Mouse (Mus musculus) G1E (cell line): ENCODE measurements around the gene Defb19. TPM values are rescaled to one million over a fixed set of nuclear protein-coding genes. Genes with fewer than 3 reads are reported as not detected.

ENCODE experiments used
- ATAC-seq: 2 replicates; pipeline ENCODE4 v1.8.0; 2016; ENCODE audit warnings: mild to moderate bottlenecking; ENCODE audit not compliant: insufficient number of reproducible peaks, poor library complexity, low FRiP score, severe bottlenecking; ENCODE audit errors: extremely low read depth
- DNase-seq: peaks from one replicate; pipeline ENCODE4 v3.0.0; 2012; ENCODE audit warnings: low spot score
- H3K27me3 ChIP-seq: 2 replicates; pipeline ENCODE4 v1.6.1; 2012; ENCODE audit warnings: mild to moderate bottlenecking, low read length, inconsistent platforms; ENCODE audit not compliant: insufficient read depth
- H3K36me3 ChIP-seq: replicated peaks from 2 replicates; pipeline ENCODE3; 2012; ENCODE audit warnings: mild to moderate bottlenecking, inconsistent platforms
- H3K4me1 ChIP-seq: 2 replicates; pipeline ENCODE4 v1.6.1; 2012; ENCODE audit warnings: low read depth, low read length, inconsistent platforms, mixed read lengths; ENCODE audit not compliant: insufficient read depth
- H3K4me3 ChIP-seq: 2 replicates; pipeline ENCODE4 v1.5.1; 2012; ENCODE audit warnings: low read depth, mild to moderate bottlenecking, inconsistent platforms, low read length, moderate library complexity, mixed read lengths
- H3K9me3 ChIP-seq: replicated peaks from 2 replicates; pipeline ENCODE4 v1.6.1; 2012; ENCODE audit warnings: inconsistent platforms
- CTCF ChIP-seq: IDR thresholded peaks from 2 replicates; pipeline ENCODE4 v1.5.1; 2012; ENCODE audit warnings: low read depth, low read length, inconsistent platforms, mixed read lengths
- GATA1 ChIP-seq: IDR thresholded peaks from 2 replicates; pipeline ENCODE4 v1.6.1; 2012; ENCODE audit warnings: borderline replicate concordance, low read length, inconsistent platforms, mixed read lengths
- GATA2 ChIP-seq: IDR thresholded peaks from 2 replicates; pipeline ENCODE4 v1.6.1; 2012; ENCODE audit warnings: low read depth, low read length, inconsistent platforms, borderline replicate concordance
- POLR2AphosphoS5 ChIP-seq: IDR thresholded peaks from 2 replicates; pipeline ENCODE4 v1.6.1; 2012; ENCODE audit warnings: low read depth, low read length, inconsistent platforms; ENCODE audit not compliant: insufficient replicate concordance
- TAL1 ChIP-seq: conservative IDR thresholded peaks from 2 replicates; pipeline ENCODE4 v1.6.1; 2012; ENCODE audit warnings: low read depth, low read length, inconsistent platforms, mixed read lengths
- polyA plus RNA-seq: library from polyadenylated mRNA; stranded (reverse); fragments of >175 nt; gene quantifications from 2 replicates; pipeline ENCODE4 v1.2.3, GENCODE M21; 2012
- total RNA-seq, 2 experiments: library from RNA; stranded (forward) in 1 of 2; stranded (reverse) in 1 of 2; fragments of 200-1000 nt in 1 of 2; fragments of >200 nt in 1 of 2; fragmentation: Nextera tagmentation in 1 of 2; gene quantifications; 2 replicates each; pipeline ENCODE4 v1.2.3; 2014 to 2017

The Defb19 gene
- total and polyA plus RNA-seq, 3 experiments: not detected

GRCm38 (mm10) chr2:152615563-152615962 is 35.5 kb upstream of the Defb19 start:
- peak; percentile 74 for DNase-seq
- ATAC-seq: no peak; the same call in 1 of the 2 replicates
- peak; percentile 70 for TF ChIP-seq CTCF
- TF ChIP-seq GATA1: no peak
- peaks cover 12% of the 10 kb centered on the region for H3K27me3 ChIP-seq
- H3K9me3 ChIP-seq: no peaks in the 10 kb centered on the region
- no peak overlapping the region for H3K4me3 ChIP-seq
- no peaks in the 10 kb centered on the region; the same call in 1 of the 2 replicates for H3K4me1 ChIP-seq
- no peaks in the 10 kb centered on the region for H3K36me3 ChIP-seq

DNA sequence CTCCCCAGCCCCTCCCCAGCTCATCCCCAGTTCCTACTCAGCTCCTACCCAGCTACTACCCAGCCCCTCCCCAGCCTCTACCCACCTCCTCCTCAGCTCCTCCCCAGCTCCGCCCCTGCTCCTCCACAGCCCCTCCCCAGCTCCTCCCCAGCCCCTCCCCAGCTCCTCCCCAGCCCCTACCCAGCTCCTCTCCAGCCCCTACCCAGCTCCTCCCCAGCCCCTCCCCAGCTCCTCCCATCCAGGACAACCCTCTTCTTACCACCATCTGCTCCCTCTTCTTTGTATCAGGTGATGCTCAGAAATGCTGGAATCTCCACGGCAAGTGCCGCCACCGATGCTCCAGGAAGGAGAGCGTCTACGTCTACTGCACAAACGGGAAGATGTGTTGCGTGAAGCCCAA is 32.1 kb upstream of the Defb19 start:
- no peak for ATAC-seq
- H3K4me3 ChIP-seq: no peak overlapping the region
- no peak for TF ChIP-seq GATA2
- TF ChIP-seq POLR2AphosphoS5: no peak
- TF ChIP-seq TAL1: no peak
- TF ChIP-seq CTCF: no peak
- TF ChIP-seq GATA1: no peak

DNA sequence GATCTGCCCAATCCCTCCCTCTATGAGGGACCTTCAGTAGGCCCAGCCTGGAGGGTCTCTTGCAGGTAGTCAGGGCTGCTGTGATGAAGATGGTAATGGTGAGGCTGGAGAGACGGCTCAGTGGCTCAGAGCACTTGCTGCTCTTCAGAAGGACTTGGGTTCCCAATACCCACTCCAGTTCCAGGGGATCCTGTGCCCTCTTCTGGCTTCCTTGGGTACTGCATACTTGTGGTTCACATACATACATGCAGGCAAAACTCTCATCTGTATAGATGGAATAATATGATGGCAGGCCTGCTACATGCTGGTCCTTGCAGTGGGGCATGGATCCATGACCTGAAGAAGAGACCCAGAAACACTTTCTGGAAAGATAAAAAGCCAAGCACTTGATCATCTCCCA is 28.6 kb upstream of the Defb19 start:
- Histone ChIP-seq H3K36me3 (no peaks in the 10 kb centered on the region), H3K4me3 (no peak overlapping the region), H3K4me1 (no peaks in the 10 kb centered on the region), H3K27me3 (peaks cover 4% of the 10 kb centered on the region; the same call in 1 of the 2 replicates), H3K9me3 (no peaks in the 10 kb centered on the region)
- no peak for ATAC-seq
- no peak for TF ChIP-seq TAL1
- TF ChIP-seq POLR2AphosphoS5: no peak
- no peak for TF ChIP-seq CTCF
- no peak for TF ChIP-seq GATA1
- TF ChIP-seq GATA2: no peak
- DNase-seq: no peak

More for the DNA sequence above, 32.1 kb upstream of the Defb19 start:
- Histone ChIP-seq H3K9me3 (no peaks in the 10 kb centered on the region), H3K27me3 (peaks cover 4% of the 10 kb centered on the region; the same call in 1 of the 2 replicates), H3K36me3 (no peaks in the 10 kb centered on the region), H3K4me1 (no peaks in the 10 kb centered on the region; the same call in 1 of the 2 replicates)
- no peak for DNase-seq

DNA sequence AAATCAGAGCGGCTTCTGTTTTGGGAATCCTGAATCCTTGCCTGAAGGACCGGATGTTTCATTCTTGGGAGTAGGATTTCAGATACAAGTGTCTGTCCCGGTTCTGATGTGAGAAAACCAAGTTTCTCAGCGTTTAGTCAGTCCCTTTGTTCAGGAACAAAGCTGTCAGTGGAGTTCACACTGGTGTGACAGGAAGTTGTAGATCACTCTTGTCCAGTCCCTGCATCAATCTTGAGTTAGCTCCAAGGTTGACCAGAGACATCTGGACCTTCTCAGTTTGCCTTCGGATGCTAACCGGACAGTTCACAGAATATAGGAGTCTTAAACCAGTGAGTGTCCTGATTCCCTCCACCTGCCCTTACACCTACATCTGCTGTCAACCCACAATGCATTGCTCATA is 27.6 kb upstream of the Defb19 start:
- ATAC-seq (no peak), DNase-seq (no peak)
- TF ChIP-seq GATA1: no peak
- TF ChIP-seq POLR2AphosphoS5: no peak
- TF ChIP-seq CTCF: no peak
- Histone ChIP-seq H3K4me3 (no peak overlapping the region), H3K4me1 (no peaks in the 10 kb centered on the region), H3K9me3 (no peaks in the 10 kb centered on the region), H3K27me3 (peaks cover 4% of the 10 kb centered on the region; the same call in 1 of the 2 replicates), H3K36me3 (no peaks in the 10 kb centered on the region)

DNA sequence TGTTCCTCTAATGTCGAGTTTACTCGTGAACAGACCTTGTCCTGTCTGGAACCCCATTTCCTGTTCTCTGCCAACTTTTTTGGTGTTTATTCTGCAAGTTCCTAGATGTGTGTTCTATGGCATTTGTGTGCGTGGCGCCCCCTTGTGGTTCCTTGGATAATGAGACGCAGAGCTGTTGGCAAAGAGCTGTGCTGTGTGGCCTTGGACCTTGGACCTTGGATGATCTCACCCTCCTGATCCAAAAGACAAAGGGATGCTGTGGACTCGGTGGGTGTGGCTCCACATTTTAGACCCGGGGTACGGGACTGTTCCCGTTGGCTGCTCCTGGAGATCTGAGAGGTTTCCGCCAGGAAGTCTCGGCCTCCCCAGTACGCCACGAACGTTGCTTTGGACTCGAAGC is 23.9 kb upstream of the Defb19 start, which contains the start of gene Defb36:
Defb36 (plus strand) TSS at position 271 of the 400 bp plus-strand sequence.
- no peaks in the 10 kb centered on the region; the same call in 1 of the 2 replicates for H3K27me3 ChIP-seq
- H3K36me3 ChIP-seq: no peaks in the 10 kb centered on the region
- TF ChIP-seq TAL1: no peak
- TF ChIP-seq POLR2AphosphoS5: no peak
- no peak for TF ChIP-seq GATA1
- TF ChIP-seq GATA2: no peak
- TF ChIP-seq CTCF: 0 out of 2 replicates have a peak, but pooled peaks have one; percentile 8
- peaks cover 9% of the 10 kb centered on the region for H3K9me3 ChIP-seq
- ATAC-seq (no peak), DNase-seq (no peak)
- no peaks in the 10 kb centered on the region for H3K4me1 ChIP-seq
- no peak within 1 kb of the TSS for H3K4me3 ChIP-seq

- H3K36me3 ChIP-seq: no peaks in the 10 kb centered on the region
- ATAC-seq: no peak
- TF ChIP-seq POLR2AphosphoS5 (no peak), TAL1 (no peak), CTCF (peak; percentile 30; the same call in 1 of the 2 replicates)
- H3K4me1 ChIP-seq: no peaks in the 10 kb centered on the region
- no peak for DNase-seq
- H3K4me3 ChIP-seq: no peak overlapping the region
- peaks cover under 1% of the 10 kb centered on the region; the same call in 1 of the 2 replicates for H3K27me3 ChIP-seq
- peaks cover 9% of the 10 kb centered on the region for H3K9me3 ChIP-seq
Measured at GRCm38 (mm10) chr2:152601275-152601960, 21.3 kb upstream of the Defb19 start.
